Mouse (Mus musculus) midbrain, embryonic 14.5 days (tissue): ENCODE results near the gene Lenep. TPM values are rescaled to one million over a fixed set of nuclear protein-coding genes. Genes with fewer than 3 reads are reported as not detected.

ENCODE experiments used
- ATAC-seq: fragments of 200-750 bp; cut with Nextera tagmentation; 2 replicates; pipeline ENCODE4 v1.8.0; 2017; ENCODE audit warnings: moderate number of reproducible peaks, moderate library complexity; ENCODE audit not compliant: low FRiP score, low TSS enrichment
- DNase-seq: peaks from one replicate; pipeline ENCODE4 v3.0.0-alpha.2; 2015
- H3K27ac ChIP-seq: fragments of 300-500 bp; sonication (generic); replicated peaks from 2 replicates; pipeline ENCODE4 v1.5.1; 2014; ENCODE audit warnings: mild to moderate bottlenecking, low read depth, low read length, moderate library complexity
- H3K27me3 ChIP-seq: fragments of 300-500 bp; sonication (generic); 2 replicates; pipeline ENCODE4 v1.6.1; 2014; ENCODE audit warnings: low read length, control low read depth, mixed read lengths; ENCODE audit not compliant: control insufficient read depth, insufficient read depth
- H3K36me3 ChIP-seq: fragments of 300-500 bp; sonication (generic); 2 replicates; pipeline ENCODE4 v1.6.1; 2014; ENCODE audit warnings: low read length, control low read depth; ENCODE audit not compliant: control insufficient read depth, insufficient read depth
- H3K4me1 ChIP-seq: fragments of 300-500 bp; sonication (generic); 2 replicates; pipeline ENCODE4 v1.6.1; 2014; ENCODE audit warnings: mild to moderate bottlenecking, antibody characterized with exemption, low read length, control low read depth; ENCODE audit not compliant: control insufficient read depth, insufficient read depth
- H3K4me2 ChIP-seq: fragments of 300-500 bp; sonication (generic); 2 replicates; pipeline ENCODE4 v1.6.1; 2014; ENCODE audit warnings: mild to moderate bottlenecking, low read length, moderate library complexity
- H3K4me3 ChIP-seq: fragments of 300-500 bp; sonication (generic); replicated peaks from 2 replicates; pipeline ENCODE4 v1.5.1; 2014; ENCODE audit warnings: low read depth, low read length
- H3K9ac ChIP-seq: fragments of 300-500 bp; sonication (generic); replicated peaks from 2 replicates; pipeline ENCODE4 v1.6.1; 2014; ENCODE audit warnings: mild to moderate bottlenecking, low read length, moderate library complexity
- H3K9me3 ChIP-seq: fragments of 300-500 bp; sonication (generic); 2 replicates; pipeline ENCODE4 v1.6.1; 2016; ENCODE audit warnings: low read length, control low read depth, mixed read lengths; ENCODE audit not compliant: control insufficient read depth
- whole genome bisulfite sequencing: fragments of 180-500 bp; shearing (Covaris S2); extraction: QIAGEN DNeasy Blood & Tissue Kit; methylation state at CpG from one replicate; pipeline ENCODE4 v1.1.7; 2014; 5-methylcytosine and 5-hydroxymethylcytosine counted together
- polyA plus RNA-seq: library from polyadenylated mRNA; unstranded; fragments of >200 nt; fragmentation: Nextera tagmentation; extraction: Ambion mirVana; gene quantifications from 2 replicates; pipeline ENCODE4 v1.2.1, GENCODE M21; 2014

Gene Lenep
- polyA plus RNA-seq, 1 experiment from 2014 or later: not detected

DNA sequence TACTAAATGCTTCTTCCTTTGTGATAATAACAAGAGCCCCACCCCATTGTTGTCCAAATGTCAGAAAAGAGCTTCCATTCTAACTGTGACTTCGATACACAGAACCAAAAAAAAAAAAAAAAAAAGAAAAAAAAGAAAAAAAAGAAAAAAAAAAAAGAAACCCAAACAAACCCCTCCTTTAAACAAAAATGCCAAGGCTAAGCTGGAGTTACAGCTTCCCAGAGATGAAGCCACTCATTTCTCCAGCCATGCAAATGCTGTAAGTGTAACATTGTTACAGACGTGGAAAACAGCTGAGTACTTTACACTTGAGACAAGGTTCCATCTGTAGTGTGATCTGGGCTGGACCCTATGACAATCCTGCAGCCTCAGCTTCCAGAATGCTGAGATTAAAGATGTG lies 14.5 kb upstream of the Lenep start:
- H3K9me3 ChIP-seq: no peaks in the 10 kb centered on the region
- H3K27ac ChIP-seq: no peak overlapping the region
- peak overlapping the region; percentile 56 for H3K4me3 ChIP-seq
- H3K9ac ChIP-seq: no peak overlapping the region; the same call in 1 of the 2 replicates
- H3K4me1 ChIP-seq: peaks cover 21% of the 10 kb centered on the region
- ATAC-seq (no peak), DNase-seq (no peak)
- H3K36me3 ChIP-seq: peaks cover 6% of the 10 kb centered on the region
- H3K27me3 ChIP-seq: no peaks in the 10 kb centered on the region
- peak overlapping the region; percentile 93 for H3K4me2 ChIP-seq
- 32% methylated on average over 2 of the region's 2 CpGs for WGBS

DNA sequence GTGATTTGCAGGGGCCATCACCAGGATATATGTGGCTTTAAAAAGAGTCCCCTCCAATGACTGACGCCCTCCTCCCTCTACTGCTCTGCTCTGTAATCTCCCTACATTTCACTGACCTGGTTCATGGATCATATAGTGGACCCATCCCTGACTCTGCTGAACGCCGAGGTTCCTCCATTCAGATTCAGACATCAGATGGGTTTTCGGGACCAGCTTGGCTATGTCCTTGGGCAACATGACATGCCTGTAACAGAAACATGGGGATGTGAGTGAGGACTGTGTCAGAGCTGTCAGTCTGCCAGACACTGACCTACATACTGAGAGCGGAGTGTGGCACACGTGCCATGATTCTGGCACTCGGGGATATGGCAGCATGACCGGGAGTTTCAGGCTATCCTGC lies 13.6 kb upstream of the Lenep start:
- no peak overlapping the region for H3K27ac ChIP-seq
- WGBS: 93% methylated on average over 8 of the region's 8 CpGs
- ATAC-seq: no peak
- no peak overlapping the region for H3K9ac ChIP-seq
- H3K4me2 ChIP-seq: 0 out of 2 replicates have a peak overlapping the region, but pooled peaks have one; percentile 4
- DNase-seq: no peak
- peaks cover 16% of the 10 kb centered on the region for H3K4me1 ChIP-seq
- H3K27me3 ChIP-seq: no peaks in the 10 kb centered on the region
- H3K36me3 ChIP-seq: peaks cover 6% of the 10 kb centered on the region
- H3K9me3 ChIP-seq: no peaks in the 10 kb centered on the region
- H3K4me3 ChIP-seq: no peak overlapping the region

- Histone ChIP-seq H3K9me3 (no peaks in the 10 kb centered on the region), H3K27me3 (no peaks in the 10 kb centered on the region), H3K4me3 (peak within 1 kb of the TSS; percentile 40), H3K4me1 (peaks cover 7% of the 10 kb centered on the region), H3K27ac (peak within 1 kb of the TSS; percentile 68), H3K36me3 (peaks cover 14% of the 10 kb centered on the region), H3K9ac (peak within 1 kb of the TSS; percentile 55), H3K4me2 (peak within 1 kb of the TSS; percentile 83)
- 5% methylated on average over 28 of the region's 28 CpGs for WGBS
- DNase-seq: peak; percentile 99
- peak; percentile 99 for ATAC-seq
These were observed 9.1 kb upstream of the Lenep start, which contains the start of gene Flad1 for GRCm38 (mm10) chr3:89411490-89412393. Gene Flad1, minus strand, starts transcription at chr3:89411870.

GRCm38 (mm10) chr3:89410864-89411263 lies 8.3 kb upstream of the Lenep start:
- Histone ChIP-seq H3K4me2 (peak overlapping the region; percentile 83), H3K36me3 (peaks cover 11% of the 10 kb centered on the region), H3K9ac (peak overlapping the region; percentile 55), H3K27ac (peak overlapping the region; percentile 68), H3K4me1 (peaks cover 7% of the 10 kb centered on the region), H3K27me3 (no peaks in the 10 kb centered on the region), H3K4me3 (peak overlapping the region; percentile 40), H3K9me3 (no peaks in the 10 kb centered on the region)
- DNase-seq (no peak), ATAC-seq (no peak)
- 82% methylated on average over 10 of the region's 10 CpGs for WGBS

- H3K36me3 ChIP-seq: peaks cover 16% of the 10 kb centered on the region
- no peak for ATAC-seq
- H3K4me2 ChIP-seq: no peak overlapping the region
- no peaks in the 10 kb centered on the region for H3K27me3 ChIP-seq
- no peak overlapping the region for H3K9ac ChIP-seq
- no peak overlapping the region for H3K4me3 ChIP-seq
- H3K27ac ChIP-seq: no peak overlapping the region
- H3K4me1 ChIP-seq: peaks cover 7% of the 10 kb centered on the region
- no peaks in the 10 kb centered on the region for H3K9me3 ChIP-seq
- no peak for DNase-seq
- WGBS: 98% methylated on average over 3 of the region's 3 CpGs
These were observed 7.1 kb upstream of the Lenep start for GRCm38 (mm10) chr3:89409701-89410100.

DNA sequence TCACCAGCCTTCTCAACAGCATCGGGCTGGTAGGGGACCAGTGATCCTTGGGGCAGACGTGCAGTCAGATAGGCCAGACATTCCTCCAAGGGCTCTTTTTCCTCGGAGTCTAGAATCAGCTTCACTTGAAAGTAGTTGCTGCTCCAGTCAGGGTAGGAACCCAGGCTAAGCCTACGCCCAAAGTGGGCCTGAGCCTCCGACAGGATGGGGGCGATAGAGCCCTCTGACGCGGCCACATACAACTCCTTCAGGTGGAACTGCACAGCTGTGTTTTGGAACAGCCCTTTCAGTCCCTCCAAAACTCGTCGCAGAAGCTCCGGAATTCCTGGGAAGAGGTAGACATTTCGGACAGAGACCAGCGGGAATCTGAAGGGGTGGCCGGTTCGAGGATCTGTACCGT lies 5.9 kb upstream of the Lenep start:
- WGBS: 63% methylated on average over 16 of the region's 16 CpGs
- peaks cover 27% of the 10 kb centered on the region for H3K36me3 ChIP-seq
- no peak for DNase-seq

DNA sequence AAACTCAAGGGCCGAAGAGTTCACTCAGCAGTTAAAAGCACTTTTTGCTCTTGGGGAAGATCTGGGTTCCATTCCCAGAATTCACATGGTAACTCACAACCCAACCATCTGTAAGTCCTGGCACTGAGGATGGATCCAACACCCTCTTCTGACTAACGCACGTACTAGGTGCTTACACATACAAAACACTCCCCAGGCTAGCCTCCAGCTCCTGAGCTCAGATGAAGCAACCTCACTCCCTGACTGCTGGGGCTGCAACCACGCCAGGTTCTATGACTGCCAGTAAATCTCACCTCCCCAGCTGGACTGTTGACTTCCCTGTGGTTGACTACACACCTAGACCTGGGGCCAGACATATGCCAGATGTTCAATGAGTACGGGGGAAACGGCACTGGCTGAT lies 4.3 kb upstream of the Lenep start:
- no peak for DNase-seq
- Histone ChIP-seq H3K27ac (no peak overlapping the region), H3K4me2 (no peak overlapping the region), H3K4me3 (no peak overlapping the region), H3K4me1 (peaks cover 7% of the 10 kb centered on the region), H3K9me3 (no peaks in the 10 kb centered on the region), H3K27me3 (no peaks in the 10 kb centered on the region), H3K36me3 (peaks cover 42% of the 10 kb centered on the region), H3K9ac (no peak overlapping the region)
- ATAC-seq: no peak
- WGBS: 96% methylated on average over 6 of the region's 6 CpGs

More for the DNA sequence above, 5.9 kb upstream of the Lenep start:
- Histone ChIP-seq H3K4me1 (peaks cover 7% of the 10 kb centered on the region), H3K4me3 (no peak overlapping the region), H3K9me3 (no peaks in the 10 kb centered on the region), H3K27me3 (no peaks in the 10 kb centered on the region), H3K27ac (no peak overlapping the region), H3K4me2 (no peak overlapping the region), H3K9ac (no peak overlapping the region)
- no peak for ATAC-seq

DNA sequence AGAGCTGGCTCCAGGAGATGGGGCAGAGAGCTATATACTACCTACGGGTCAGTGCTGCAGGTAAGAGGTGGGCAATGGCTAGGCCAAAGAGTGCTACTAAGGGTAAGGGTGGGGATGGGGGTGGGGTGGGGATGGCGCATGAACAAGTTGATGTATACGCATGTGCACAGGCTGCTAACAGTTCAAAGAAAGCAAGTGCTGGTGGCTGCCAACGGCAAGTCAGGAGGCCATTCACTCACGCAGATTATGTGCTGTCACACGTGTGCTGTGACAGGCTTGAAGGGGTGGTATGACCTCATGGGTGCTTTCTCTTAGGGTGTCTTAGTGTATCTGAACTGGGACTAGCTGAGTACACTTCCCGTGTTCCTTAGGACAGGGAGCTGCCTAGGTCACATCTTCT lies 1.3 kb downstream of the Lenep start:
- Histone ChIP-seq H3K4me2 (no peak overlapping the region), H3K27ac (no peak overlapping the region), H3K4me1 (peaks cover under 1% of the 10 kb centered on the region), H3K36me3 (peaks cover 44% of the 10 kb centered on the region), H3K9ac (no peak overlapping the region), H3K27me3 (no peaks in the 10 kb centered on the region), H3K4me3 (no peak overlapping the region), H3K9me3 (no peaks in the 10 kb centered on the region)
- ATAC-seq: no peak
- no peak for DNase-seq
- 93% methylated on average over 7 of the region's 7 CpGs for WGBS

DNA sequence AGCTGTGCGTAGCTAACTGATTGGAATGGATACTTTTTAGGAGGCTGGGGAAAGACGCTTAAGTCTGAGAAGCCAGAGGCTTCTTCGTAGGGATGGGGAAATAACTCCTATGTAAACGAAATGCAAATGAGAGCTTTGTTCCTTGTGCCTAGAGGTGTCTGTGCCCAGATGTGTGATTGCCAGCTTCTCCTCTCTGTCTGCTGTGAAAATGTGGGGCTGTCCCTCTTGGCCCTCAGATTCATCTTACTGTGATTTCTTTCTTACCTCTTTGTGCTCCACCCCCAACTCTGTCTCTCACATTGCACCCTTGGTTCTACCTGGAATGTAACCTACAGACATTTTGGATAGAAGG lies 6.0 kb downstream of the Lenep start:
- ATAC-seq: no peak
- Histone ChIP-seq H3K27me3 (peaks cover 15% of the 10 kb centered on the region; the same call in 1 of the 2 replicates), H3K9ac (no peak overlapping the region)

More for the DNA sequence above, 6.0 kb downstream of the Lenep start:
- Histone ChIP-seq H3K4me2 (peak overlapping the region; percentile 100), H3K4me3 (peak overlapping the region; percentile 37; the same call in 1 of the 2 replicates), H3K9me3 (no peaks in the 10 kb centered on the region), H3K4me1 (peaks cover 35% of the 10 kb centered on the region), H3K27ac (no peak overlapping the region), H3K36me3 (peaks cover 7% of the 10 kb centered on the region)
- DNase-seq: no peak
- 0% methylated on average over 4 of the region's 4 CpGs for WGBS
